Mouse (Mus musculus): ENCODE data around the gene Cdca3.

GRCm38 (mm10) chr6:124822049-124822448 lies 7.3 kb upstream of the Cdca3 start:
- no peak for TF ChIP-seq CHD2 (IDR thresholded peaks at IDR 0.05; ENCODE audit: low read depth, low read length)
- TF ChIP-seq HCFC1 (IDR thresholded peaks at IDR 0.05; ENCODE audit: borderline replicate concordance, insufficient read depth, low read length) = no peak
- no peak for TF ChIP-seq ZNF384 (IDR thresholded peaks at IDR 0.05; ENCODE audit: low read depth, low read length)

Data from ES-E14 (cell line).